Mouse (Mus musculus) hindbrain, embryonic 11.5 days (tissue): ENCODE measurements at regions not wholly inside any gene's neighbourhood (a gene's known extent, or its start where the extent isn't known, plus 50 kb on each side); places are given as distances from the start of the nearest gene placed in this dataset.

Source experiments
- ATAC-seq: fragments of 200-750 bp; cut with Nextera tagmentation; 2 replicates; pipeline ENCODE4 v1.8.0; 2017; ENCODE audit warnings: mild to moderate bottlenecking, moderate TSS enrichment, moderate library complexity; ENCODE audit not compliant: low FRiP score
- DNase-seq: peaks from one replicate; pipeline ENCODE4 v3.0.0-alpha.2; 2015; ENCODE audit warnings: low spot score
- H3K27ac ChIP-seq: fragments of 300-500 bp; sonication (generic); 2 replicates; pipeline ENCODE4 v1.5.1; 2014; ENCODE audit warnings: mild to moderate bottlenecking, low read depth, low read length
- H3K27me3 ChIP-seq: fragments of 300-500 bp; sonication (generic); 2 replicates; pipeline ENCODE4 v1.6.1; 2014; ENCODE audit warnings: mild to moderate bottlenecking, low read length, moderate library complexity, mixed read lengths; ENCODE audit not compliant: control insufficient read depth, insufficient read depth
- H3K36me3 ChIP-seq: fragments of 300-500 bp; sonication (generic); 2 replicates; pipeline ENCODE4 v1.6.1; 2014; ENCODE audit warnings: mild to moderate bottlenecking, low read length, moderate library complexity, mixed read lengths; ENCODE audit not compliant: control insufficient read depth, insufficient read depth
- H3K4me1 ChIP-seq: fragments of 300-500 bp; sonication (generic); replicated peaks from 2 replicates; pipeline ENCODE4 v1.6.1; 2014; ENCODE audit warnings: low read length, mixed read lengths; ENCODE audit not compliant: control insufficient read depth, insufficient read depth
- H3K4me2 ChIP-seq: fragments of 300-500 bp; sonication (generic); replicated peaks from 2 replicates; pipeline ENCODE4 v1.6.1; 2014; ENCODE audit warnings: mild to moderate bottlenecking, low read depth, low read length
- H3K4me3 ChIP-seq: fragments of 300-500 bp; sonication (generic); 2 replicates; pipeline ENCODE4 v1.5.1; 2014; ENCODE audit warnings: low read depth, low read length
- H3K9ac ChIP-seq: fragments of 300-500 bp; sonication (generic); 2 replicates; pipeline ENCODE4 v1.6.1; 2014; ENCODE audit warnings: low read depth, low read length
- H3K9me3 ChIP-seq: fragments of 300-500 bp; sonication (generic); 2 replicates; pipeline ENCODE4 v1.6.1; 2016; ENCODE audit warnings: low read length; ENCODE audit not compliant: control insufficient read depth
- WGBS: fragments of 180-500 bp; shearing (Covaris S2); extraction: QIAGEN DNeasy Blood & Tissue Kit; methylation state at CpG from one replicate; pipeline ENCODE4 v1.1.7; 2014; 5-methylcytosine and 5-hydroxymethylcytosine counted together

DNA sequence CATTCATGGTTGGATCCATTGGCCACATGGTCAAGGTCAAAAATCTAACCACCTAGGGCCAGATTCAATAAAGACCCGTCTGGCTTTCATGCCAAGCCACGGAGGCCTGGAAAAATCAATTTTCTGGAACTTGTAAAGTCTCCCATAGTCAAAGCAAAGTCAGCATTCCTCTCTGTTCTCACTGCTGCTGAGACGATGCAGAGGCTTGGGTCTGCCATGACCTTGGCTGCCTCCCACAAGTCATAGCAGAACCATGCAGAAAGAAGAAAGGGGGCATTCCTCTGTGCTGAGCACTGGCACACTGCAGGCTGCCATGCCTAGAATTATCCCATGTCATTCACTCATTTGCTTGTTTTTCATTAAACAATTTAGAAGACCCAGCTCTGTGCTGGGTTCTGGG is 288.5 kb downstream of the Pax1 start:
- ATAC-seq (no peak), DNase-seq (no peak)
- H3K9me3 ChIP-seq: no peaks in the 10 kb centered on the region
- H3K27ac ChIP-seq: no peak overlapping the region
- WGBS: 45% methylated on average over 3 of the region's 3 CpGs
- H3K9ac ChIP-seq: no peak overlapping the region
- no peaks in the 10 kb centered on the region for H3K27me3 ChIP-seq
- no peak overlapping the region for H3K4me2 ChIP-seq
- H3K4me3 ChIP-seq: no peak overlapping the region
- no peaks in the 10 kb centered on the region for H3K4me1 ChIP-seq
- no peaks in the 10 kb centered on the region for H3K36me3 ChIP-seq

DNA sequence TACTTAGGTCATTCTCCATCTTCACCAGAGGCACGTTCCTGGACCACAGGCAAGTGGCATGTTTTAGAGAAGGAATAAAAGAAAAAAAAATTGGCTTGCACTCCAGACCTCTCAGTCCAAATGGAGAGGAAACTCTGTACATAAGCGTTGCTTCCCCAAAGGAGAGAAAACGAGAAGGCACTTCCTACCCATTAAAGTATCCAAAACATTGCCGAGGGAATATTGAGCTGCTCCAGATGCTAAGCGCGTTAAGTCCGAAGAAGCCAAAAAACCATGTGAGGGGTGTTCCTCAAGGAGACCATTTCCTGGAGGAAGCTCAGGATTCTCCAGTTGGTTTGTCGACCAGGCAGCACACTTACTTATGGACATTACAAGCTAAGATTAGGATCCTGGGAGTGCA is 286.2 kb downstream of the Pax1 start:
- Histone ChIP-seq H3K9ac (no peak overlapping the region), H3K4me3 (no peak overlapping the region), H3K27ac (no peak overlapping the region), H3K4me1 (no peaks in the 10 kb centered on the region), H3K36me3 (no peaks in the 10 kb centered on the region), H3K4me2 (no peak overlapping the region), H3K27me3 (no peaks in the 10 kb centered on the region), H3K9me3 (no peaks in the 10 kb centered on the region)
- WGBS: 88% methylated on average over 8 of the region's 8 CpGs
- no peak for ATAC-seq
- no peak for DNase-seq

DNA sequence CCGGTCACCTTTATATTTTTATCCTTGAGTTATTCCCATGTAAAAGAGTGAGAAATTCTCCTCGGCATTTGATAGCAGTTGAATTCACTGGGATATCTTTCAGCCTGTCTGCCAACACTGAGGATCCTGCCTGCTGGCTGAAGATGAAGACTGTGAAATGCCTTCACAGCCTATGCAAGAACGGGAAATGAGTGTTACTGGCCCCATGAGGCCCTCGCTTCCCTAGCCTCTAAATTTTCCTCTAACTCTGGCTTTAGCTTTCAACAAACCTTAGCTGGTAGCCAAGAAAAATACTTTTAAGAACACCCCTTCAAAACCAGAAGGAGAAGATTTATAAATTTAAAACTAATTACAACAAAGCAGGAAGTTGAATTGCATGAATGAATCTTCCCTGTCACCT is 285.8 kb downstream of the Pax1 start:
- H3K27me3 ChIP-seq: no peaks in the 10 kb centered on the region
- ATAC-seq (no peak), DNase-seq (no peak)
- H3K4me1 ChIP-seq: no peaks in the 10 kb centered on the region
- no peak overlapping the region for H3K27ac ChIP-seq
- H3K4me2 ChIP-seq: no peak overlapping the region
- H3K4me3 ChIP-seq: no peak overlapping the region
- H3K9ac ChIP-seq: no peak overlapping the region
- no peaks in the 10 kb centered on the region for H3K9me3 ChIP-seq
- H3K36me3 ChIP-seq: no peaks in the 10 kb centered on the region
- WGBS: 89% methylated on average over 4 of the region's 4 CpGs

DNA sequence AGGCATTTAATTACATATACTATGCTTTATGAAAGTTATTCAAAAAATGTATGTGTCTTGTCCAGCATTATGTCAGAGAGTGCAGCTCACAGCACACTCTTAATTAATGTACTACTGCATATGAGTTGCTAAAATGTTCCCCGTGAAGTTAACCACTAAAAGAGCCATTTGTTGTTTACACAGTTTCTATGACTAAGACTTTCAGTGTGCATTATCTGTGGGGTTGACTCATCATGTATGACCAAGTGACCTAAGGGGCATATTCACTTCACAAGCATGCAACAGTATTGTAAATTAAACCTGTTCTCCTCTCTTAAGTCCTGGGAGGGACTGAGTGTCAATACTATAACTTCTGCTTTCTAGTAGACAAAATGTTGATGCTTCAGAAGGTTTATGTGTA is 276.2 kb downstream of the Pax1 start:
- no peak for ATAC-seq
- Histone ChIP-seq H3K9ac (no peak overlapping the region), H3K27me3 (no peaks in the 10 kb centered on the region), H3K27ac (no peak overlapping the region), H3K4me2 (no peak overlapping the region), H3K4me1 (no peaks in the 10 kb centered on the region), H3K9me3 (no peaks in the 10 kb centered on the region), H3K36me3 (no peaks in the 10 kb centered on the region), H3K4me3 (no peak overlapping the region)
- 96% methylated on average over 1 of the region's 1 CpGs for WGBS
- no peak for DNase-seq

DNA sequence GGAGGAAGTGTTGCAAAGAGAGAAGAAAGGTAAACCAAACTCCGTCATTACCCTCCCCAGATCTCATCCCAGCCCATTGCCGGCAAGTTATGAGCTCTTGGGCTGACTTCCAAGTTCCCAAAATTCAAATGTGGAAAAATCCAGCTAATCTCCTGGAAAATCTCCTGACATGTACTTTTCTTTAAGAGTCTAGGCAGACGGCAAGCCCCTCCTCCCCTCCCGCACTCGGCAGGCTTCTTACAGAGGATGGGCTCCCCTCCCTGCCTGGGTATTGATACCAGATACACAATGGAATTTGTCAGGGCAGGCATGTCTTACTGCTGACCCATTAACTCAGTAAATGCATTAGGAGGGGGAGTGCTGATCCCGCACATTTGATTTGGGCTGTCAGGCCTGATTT is 271.0 kb downstream of the Pax1 start:
- H3K27ac ChIP-seq: no peak overlapping the region
- H3K4me1 ChIP-seq: no peaks in the 10 kb centered on the region
- no peak overlapping the region for H3K9ac ChIP-seq
- 41% methylated on average over 6 of the region's 6 CpGs for WGBS
- H3K9me3 ChIP-seq: no peaks in the 10 kb centered on the region
- H3K4me3 ChIP-seq: no peak overlapping the region
- DNase-seq (no peak), ATAC-seq (no peak)
- no peaks in the 10 kb centered on the region for H3K27me3 ChIP-seq
- no peak overlapping the region for H3K4me2 ChIP-seq
- no peaks in the 10 kb centered on the region for H3K36me3 ChIP-seq

DNA sequence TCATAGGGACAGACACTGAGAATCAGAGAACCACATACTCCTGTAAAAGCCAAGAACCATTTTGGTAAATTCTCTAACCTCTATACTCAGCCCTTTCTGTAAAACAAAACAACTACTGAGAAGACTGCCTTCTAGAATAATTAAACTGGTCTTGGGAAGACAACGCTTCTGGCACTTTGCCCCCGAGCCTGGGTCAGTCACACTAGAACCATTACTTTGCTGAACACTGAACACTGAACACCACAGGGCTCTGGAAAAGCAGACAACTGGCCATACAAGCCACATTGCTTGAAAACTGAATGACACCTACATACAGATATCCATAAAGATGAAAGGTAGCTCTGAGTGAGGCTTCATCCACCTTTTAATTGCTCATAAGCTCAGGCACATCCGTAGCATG is 268.0 kb downstream of the Pax1 start:
- WGBS: 79% methylated on average over 3 of the region's 3 CpGs
- Histone ChIP-seq H3K4me1 (no peaks in the 10 kb centered on the region), H3K9ac (no peak overlapping the region), H3K9me3 (no peaks in the 10 kb centered on the region), H3K4me2 (no peak overlapping the region), H3K27ac (no peak overlapping the region), H3K36me3 (no peaks in the 10 kb centered on the region), H3K27me3 (no peaks in the 10 kb centered on the region), H3K4me3 (no peak overlapping the region)
- no peak for DNase-seq
- no peak for ATAC-seq

DNA sequence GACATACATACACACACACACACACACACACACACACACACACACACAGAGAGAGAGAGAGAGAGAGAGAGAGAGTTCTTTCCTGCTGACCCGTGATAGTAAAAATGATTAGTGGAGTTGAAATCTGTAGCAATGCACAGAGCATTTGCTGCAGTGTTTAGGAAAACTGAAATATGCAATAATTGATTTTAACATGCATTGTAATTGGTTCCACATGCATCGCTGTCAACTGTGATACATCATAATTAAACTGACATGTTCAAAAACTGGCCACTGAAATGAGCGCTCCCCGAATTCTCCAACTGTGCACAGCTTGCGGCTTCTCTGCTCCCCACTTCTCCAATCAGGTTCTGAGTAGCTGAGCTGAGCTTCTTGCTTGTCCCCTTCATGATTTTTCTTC is 265.4 kb downstream of the Pax1 start:
- Histone ChIP-seq H3K27me3 (no peaks in the 10 kb centered on the region), H3K4me2 (no peak overlapping the region), H3K27ac (no peak overlapping the region), H3K9me3 (no peaks in the 10 kb centered on the region), H3K9ac (no peak overlapping the region), H3K4me3 (no peak overlapping the region), H3K36me3 (no peaks in the 10 kb centered on the region), H3K4me1 (no peaks in the 10 kb centered on the region)
- DNase-seq: no peak
- no peak for ATAC-seq
- WGBS: 77% methylated on average over 5 of the region's 5 CpGs

DNA sequence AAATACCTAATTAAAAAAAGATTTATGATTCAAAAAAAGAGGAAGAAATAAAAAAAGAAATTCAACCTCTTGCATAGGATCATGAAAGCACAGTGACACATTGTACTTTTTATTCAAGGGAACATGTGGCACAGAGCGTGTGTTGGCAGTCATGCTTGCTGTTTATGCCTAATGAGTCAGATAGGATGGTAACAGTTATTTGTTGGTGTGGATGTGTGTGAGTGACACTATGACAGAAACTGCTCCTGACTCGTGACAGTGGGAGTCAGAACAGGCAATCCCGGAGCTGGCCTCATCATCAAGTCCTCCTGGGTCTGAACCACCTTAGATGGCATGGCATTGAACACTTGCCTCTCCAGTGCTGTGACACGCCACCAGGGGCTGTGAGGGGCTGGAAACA is 261.4 kb downstream of the Pax1 start:
- DNase-seq: no peak
- Histone ChIP-seq H3K9me3 (no peaks in the 10 kb centered on the region), H3K4me1 (no peaks in the 10 kb centered on the region), H3K36me3 (no peaks in the 10 kb centered on the region), H3K27me3 (no peaks in the 10 kb centered on the region), H3K4me3 (no peak overlapping the region), H3K27ac (no peak overlapping the region), H3K4me2 (no peak overlapping the region), H3K9ac (no peak overlapping the region)
- WGBS: 89% methylated on average over 4 of the region's 4 CpGs
- ATAC-seq: no peak

DNA sequence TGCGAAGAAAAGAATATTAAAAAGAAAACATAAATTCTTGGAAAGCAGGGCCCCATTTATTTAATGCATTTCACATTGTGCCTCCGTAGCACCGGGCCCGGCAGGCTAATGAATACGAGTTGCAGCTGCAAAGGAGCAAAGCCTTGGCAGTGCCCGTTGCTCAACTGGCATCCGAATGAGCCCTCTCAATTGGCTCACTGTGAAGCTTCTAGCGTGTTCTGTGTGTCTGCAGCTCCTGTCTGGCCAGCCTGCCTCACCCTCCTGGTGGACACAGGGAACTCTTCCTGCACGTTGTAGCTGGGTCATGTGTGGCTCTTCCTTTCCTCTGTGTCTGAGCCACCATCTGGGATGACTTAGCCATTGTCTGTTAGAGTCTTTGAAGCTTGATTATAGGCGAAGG is 256.1 kb downstream of the Pax1 start:
- H3K9me3 ChIP-seq: no peaks in the 10 kb centered on the region
- no peaks in the 10 kb centered on the region for H3K4me1 ChIP-seq
- H3K27me3 ChIP-seq: no peaks in the 10 kb centered on the region
- DNase-seq (no peak), ATAC-seq (no peak)
- WGBS: 75% methylated on average over 10 of the region's 10 CpGs
- H3K4me3 ChIP-seq: no peak overlapping the region
- no peak overlapping the region for H3K4me2 ChIP-seq
- no peak overlapping the region for H3K27ac ChIP-seq
- H3K36me3 ChIP-seq: no peaks in the 10 kb centered on the region
- no peak overlapping the region for H3K9ac ChIP-seq
